Mouse (Mus musculus) kidney, embryonic 14.5 days (tissue): Measurements from ENCODE around the gene Olfr1512. TPM values are rescaled to one million over a fixed set of nuclear protein-coding genes. Genes with fewer than 3 reads are reported as not detected.
A peak's percentile ranks its signal among the peaks of the same experiment; 100 is the strongest.

Source experiments
- ATAC-seq: fragments of 200-750 bp; cut with Nextera tagmentation; 2 replicates; pipeline ENCODE4 v1.8.0; 2017; ENCODE audit warnings: moderate number of reproducible peaks, mild to moderate bottlenecking, moderate TSS enrichment, moderate library complexity; ENCODE audit not compliant: low FRiP score, low TSS enrichment
- H3K27ac ChIP-seq: fragments of 300-500 bp; sonication (generic); 2 replicates; pipeline ENCODE4 v1.5.1; 2014; ENCODE audit warnings: low read depth, mild to moderate bottlenecking, low read length, moderate library complexity, mixed read lengths
- H3K27me3 ChIP-seq: fragments of 300-500 bp; sonication (generic); 2 replicates; pipeline ENCODE4 v1.6.1; 2014; ENCODE audit warnings: mild to moderate bottlenecking, low read length; ENCODE audit not compliant: control insufficient read depth, insufficient read depth
- H3K36me3 ChIP-seq: fragments of 300-500 bp; sonication (generic); 2 replicates; pipeline ENCODE4 v1.6.1; 2014; ENCODE audit warnings: low read length, mixed read lengths; ENCODE audit not compliant: control insufficient read depth, insufficient read depth
- H3K4me1 ChIP-seq: fragments of 300-500 bp; sonication (generic); 2 replicates; pipeline ENCODE4 v1.6.1; 2014; ENCODE audit warnings: low read length, mixed read lengths; ENCODE audit not compliant: control insufficient read depth, insufficient read depth
- H3K4me2 ChIP-seq: fragments of 300-500 bp; sonication (generic); replicated peaks from 2 replicates; pipeline ENCODE4 v1.6.1; 2014; ENCODE audit warnings: low read depth, mild to moderate bottlenecking, low read length
- H3K4me3 ChIP-seq: fragments of 300-500 bp; sonication (generic); 2 replicates; pipeline ENCODE4 v1.5.1; 2014; ENCODE audit warnings: mild to moderate bottlenecking, low read length
- H3K9ac ChIP-seq: fragments of 300-500 bp; sonication (generic); 2 replicates; pipeline ENCODE4 v1.6.1; 2014; ENCODE audit warnings: low read depth, mild to moderate bottlenecking, low read length, moderate library complexity
- H3K9me3 ChIP-seq: fragments of 300-500 bp; sonication (generic); 2 replicates; pipeline ENCODE4 v1.6.1; 2016; ENCODE audit warnings: low read length; ENCODE audit not compliant: control insufficient read depth
- WGBS: fragments of 180-500 bp; shearing (Covaris S2); extraction: QIAGEN DNeasy Blood & Tissue Kit; methylation state at CpG from one replicate; pipeline ENCODE4 v1.1.7; 2014; 5-methylcytosine and 5-hydroxymethylcytosine counted together
- polyA plus RNA-seq: library from polyadenylated mRNA; unstranded; fragments of >200 nt; fragmentation: Nextera tagmentation; extraction: Ambion mirVana; gene quantifications from 2 replicates; pipeline ENCODE4 v1.2.1, GENCODE M21; 2014

Olfr1512 gene
- polyA plus RNA-seq, 1 experiment from 2014 or later: not detected

- Histone ChIP-seq H3K4me1 (no peaks in the 10 kb centered on the region), H3K4me3 (peak overlapping the region; percentile 11; the same call in 1 of the 2 replicates), H3K36me3 (no peaks in the 10 kb centered on the region), H3K27ac (no peak overlapping the region), H3K27me3 (no peaks in the 10 kb centered on the region), H3K9ac (no peak overlapping the region; the same call in 1 of the 2 replicates), H3K9me3 (no peaks in the 10 kb centered on the region), H3K4me2 (peak overlapping the region; percentile 33)
- 27% methylated on average over 21 of the region's 21 CpGs for WGBS
- ATAC-seq: peak; percentile 74; the same call in 1 of the 2 replicates
Measured at GRCm38 (mm10) chr14:52338751-52339511, 40.0 kb downstream of the Olfr1512 start.

GRCm38 (mm10) chr14:52332171-52332570 lies 46.8 kb downstream of the Olfr1512 start:
- no peak for ATAC-seq
- Histone ChIP-seq H3K4me3 (no peak overlapping the region), H3K27me3 (peaks cover 4% of the 10 kb centered on the region; the same call in 1 of the 2 replicates), H3K9me3 (no peaks in the 10 kb centered on the region), H3K4me2 (no peak overlapping the region), H3K36me3 (no peaks in the 10 kb centered on the region), H3K4me1 (no peaks in the 10 kb centered on the region), H3K9ac (no peak overlapping the region), H3K27ac (no peak overlapping the region)
- 96% methylated on average over 2 of the region's 3 CpGs for WGBS

GRCm38 (mm10) chr14:52331069-52331750 lies 47.8 kb downstream of the Olfr1512 start:
- H3K27ac ChIP-seq: no peak overlapping the region
- no peaks in the 10 kb centered on the region for H3K36me3 ChIP-seq
- H3K4me2 ChIP-seq: no peak overlapping the region
- H3K4me1 ChIP-seq: no peaks in the 10 kb centered on the region
- no peak overlapping the region for H3K4me3 ChIP-seq
- H3K9ac ChIP-seq: no peak overlapping the region
- no peak for ATAC-seq
- H3K27me3 ChIP-seq: peaks cover 10% of the 10 kb centered on the region; the same call in 1 of the 2 replicates
- no peaks in the 10 kb centered on the region for H3K9me3 ChIP-seq
- 23% methylated on average over 4 of the region's 4 CpGs for WGBS

- Histone ChIP-seq H3K4me2 (peak within 1 kb of the TSS; percentile 81), H3K9me3 (no peaks in the 10 kb centered on the region), H3K27me3 (peaks cover 10% of the 10 kb centered on the region; the same call in 1 of the 2 replicates), H3K9ac (peak within 1 kb of the TSS; percentile 51), H3K4me1 (no peaks in the 10 kb centered on the region), H3K27ac (no peak within 1 kb of the TSS), H3K36me3 (no peaks in the 10 kb centered on the region), H3K4me3 (peak within 1 kb of the TSS; percentile 46)
- 2% methylated on average over 26 of the region's 26 CpGs for WGBS
- peak; percentile 69 for ATAC-seq
Measured at GRCm38 (mm10) chr14:52327910-52328812, 50.8 kb downstream of the Olfr1512 start, which contains the start of gene Sall2. Sall2 (minus strand) TSS chr14:52328762.

- peaks cover 10% of the 10 kb centered on the region; the same call in 1 of the 2 replicates for H3K27me3 ChIP-seq
- WGBS: 5% methylated on average over 14 of the region's 14 CpGs
- 0 out of 2 replicates have a peak, but pooled peaks have one; percentile 20 for ATAC-seq
- H3K4me1 ChIP-seq: no peaks in the 10 kb centered on the region
- H3K9me3 ChIP-seq: no peaks in the 10 kb centered on the region
- peak overlapping the region; percentile 51; the same call in 1 of the 2 replicates for H3K9ac ChIP-seq
- H3K4me3 ChIP-seq: peak overlapping the region; percentile 46
- H3K36me3 ChIP-seq: no peaks in the 10 kb centered on the region
- peak overlapping the region; percentile 81 for H3K4me2 ChIP-seq
- no peak overlapping the region for H3K27ac ChIP-seq
Measured at GRCm38 (mm10) chr14:52327375-52327901, 51.5 kb downstream of the Olfr1512 start.

- no peak overlapping the region for H3K27ac ChIP-seq
- H3K27me3 ChIP-seq: peaks cover 10% of the 10 kb centered on the region; the same call in 1 of the 2 replicates
- H3K4me1 ChIP-seq: no peaks in the 10 kb centered on the region
- H3K36me3 ChIP-seq: no peaks in the 10 kb centered on the region
- ATAC-seq: no peak
- H3K4me3 ChIP-seq: no peak overlapping the region
- no peaks in the 10 kb centered on the region for H3K9me3 ChIP-seq
- no peak overlapping the region for H3K4me2 ChIP-seq
- no peak overlapping the region for H3K9ac ChIP-seq
- WGBS: 17% methylated on average over 4 of the region's 4 CpGs
Measured at GRCm38 (mm10) chr14:52325890-52326289, 53.1 kb downstream of the Olfr1512 start.

Other genes with a start within 250 kb of the Olfr1512 start
- 55.1 and 111 TPM in 2 replicates for gene Supt16, start 181.8 kb downstream of the Olfr1512 start, polyA plus RNA-seq
- 48.6 and 57.1 TPM in 2 replicates for gene Chd8, start 121.4 kb downstream of the Olfr1512 start, polyA plus RNA-seq
- 34.9 and 54.7 TPM in 2 replicates for gene Tox4, start 100.0 kb downstream of the Olfr1512 start, polyA plus RNA-seq
- 20.6 and 22.6 TPM in 2 replicates for gene Rab2b, start 99.6 kb downstream of the Olfr1512 start, polyA plus RNA-seq
- gene Mettl3, start 74.0 kb downstream of the Olfr1512 start, polyA plus RNA-seq: 40.3 and 53.7 TPM in 2 replicates
- gene Sall2, start 50.4 kb downstream of the Olfr1512 start, polyA plus RNA-seq: 20.4 and 46.2 TPM in 2 replicates
- not detected in 2 replicates for gene Olfr1513, start 22.8 kb downstream of the Olfr1512 start, polyA plus RNA-seq
- not detected in 2 replicates for gene Olfr1511, start 18.2 kb upstream of the Olfr1512 start, polyA plus RNA-seq
- not detected in 2 replicates for gene Olfr1510, start 35.2 kb upstream of the Olfr1512 start, polyA plus RNA-seq
- gene Olfr1509, start 63.8 kb upstream of the Olfr1512 start, polyA plus RNA-seq: not detected in 2 replicates
- gene Olfr1508, start 88.3 kb upstream of the Olfr1512 start, polyA plus RNA-seq: not detected in 2 replicates
- not detected in 2 replicates for gene Olfr1507, start 116.6 kb upstream of the Olfr1512 start, polyA plus RNA-seq